Mouse (Mus musculus) embryo, embryonic 11.5 days (tissue): ENCODE data around the gene Stard5.

Source experiments
- DNase-seq: peaks from one replicate; pipeline ENCODE4 v3.0.0-alpha.2; 2012; ENCODE audit warnings: low read depth, low spot score

Gene Stard5

GRCm38 (mm10) chr7:83632682-83633120 is 942 bp downstream of the Stard5 start:
- DNase-seq, result no peak

DNA sequence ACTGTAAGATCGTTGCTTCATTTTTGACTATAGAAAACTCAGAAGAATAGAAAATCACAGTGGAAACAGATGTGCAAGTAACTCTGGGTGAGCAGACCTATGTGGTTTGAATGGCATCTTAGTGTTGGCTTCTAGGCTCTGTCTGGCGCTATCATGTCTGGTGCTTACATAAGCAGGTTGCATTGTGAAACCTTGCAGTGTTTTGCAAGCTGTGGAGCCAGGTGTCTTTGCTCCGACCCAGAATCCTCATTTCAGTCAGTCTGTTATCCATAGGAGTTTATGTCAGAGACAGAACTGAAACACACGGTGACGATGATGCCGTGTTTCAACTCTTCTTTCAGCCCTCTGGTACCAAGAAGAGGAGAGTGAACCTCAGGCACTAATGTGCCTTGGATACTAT is 2.1 kb downstream of the Stard5 start:
- DNase-seq, result no peak

GRCm38 (mm10) chr7:83635726-83636125 is 4.0 kb downstream of the Stard5 start:
- no peak for DNase-seq

- DNase-seq, result no peak
Measured at GRCm38 (mm10) chr7:83636425-83636824, 4.7 kb downstream of the Stard5 start.

GRCm38 (mm10) chr7:83637781-83638583 is 6.2 kb downstream of the Stard5 start:
- DNase-seq, result no peak

- DNase-seq, result no peak
Measured at GRCm38 (mm10) chr7:83639084-83639483, 7.3 kb downstream of the Stard5 start.

DNA sequence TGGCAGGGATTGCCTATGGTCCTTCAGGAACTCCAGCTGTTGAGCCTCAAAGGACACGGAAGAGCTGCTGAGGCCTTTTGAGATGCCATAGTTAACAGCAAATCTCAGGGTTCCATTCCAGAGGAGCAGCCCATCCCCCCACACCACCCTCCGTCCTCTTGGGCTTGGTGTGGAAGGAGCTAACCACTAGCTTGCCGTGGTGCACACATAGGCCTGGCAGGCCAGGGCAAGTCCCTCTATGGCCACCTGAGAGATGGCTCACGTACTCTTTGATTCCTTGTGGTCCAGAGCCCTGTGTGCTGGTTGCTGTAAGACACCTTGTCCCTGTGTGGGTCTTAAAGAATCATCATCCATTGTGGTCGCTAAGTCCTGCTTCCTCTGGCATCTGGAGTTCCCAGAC is 8.8 kb downstream of the Stard5 start:
- DNase-seq, result no peak

DNA sequence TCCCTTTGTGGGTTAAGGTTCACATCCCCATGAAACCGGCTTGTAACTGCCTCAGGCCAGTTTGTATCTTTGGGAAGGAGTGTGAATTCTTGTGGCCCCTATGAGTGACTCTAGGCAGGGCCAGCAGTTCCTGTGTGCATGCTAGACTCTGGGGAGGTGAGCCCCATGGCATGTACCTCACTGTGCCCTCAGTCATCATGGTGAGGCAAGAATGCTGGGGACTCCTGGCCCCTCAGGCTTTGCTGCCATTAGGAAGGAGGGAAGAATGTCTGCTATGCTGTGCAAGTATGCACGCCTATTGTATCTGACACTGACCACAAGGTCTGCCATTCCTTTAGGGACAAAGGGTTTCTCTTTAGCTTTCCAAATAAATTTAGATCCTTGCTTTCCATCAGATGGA is 9.4 kb downstream of the Stard5 start:
- DNase-seq, result no peak

DNA sequence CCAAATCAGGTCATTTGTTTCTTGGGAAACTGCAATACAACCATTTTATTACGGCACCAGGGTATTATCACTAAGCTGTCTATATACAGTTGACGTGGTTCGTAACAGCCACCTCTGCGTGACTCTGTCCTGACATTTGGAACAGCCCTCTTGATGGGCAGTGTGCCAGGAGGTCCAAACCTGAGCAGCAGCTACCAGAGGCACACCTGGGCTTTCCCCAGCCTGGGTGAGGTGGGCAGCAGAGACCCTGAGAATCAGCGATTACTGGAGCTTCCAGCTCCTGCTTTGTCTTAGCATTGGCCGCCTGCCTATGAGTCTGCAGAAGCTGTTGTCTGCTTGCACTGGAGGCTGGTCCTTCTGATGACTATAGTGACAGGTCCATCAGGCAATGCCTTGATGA is 11.8 kb downstream of the Stard5 start:
- DNase-seq, result no peak

GRCm38 (mm10) chr7:83644761-83645160 is 13.0 kb downstream of the Stard5 start:
- DNase-seq, result no peak

GRCm38 (mm10) chr7:83645476-83645875 is 13.7 kb downstream of the Stard5 start:
- DNase-seq, result no peak

DNA sequence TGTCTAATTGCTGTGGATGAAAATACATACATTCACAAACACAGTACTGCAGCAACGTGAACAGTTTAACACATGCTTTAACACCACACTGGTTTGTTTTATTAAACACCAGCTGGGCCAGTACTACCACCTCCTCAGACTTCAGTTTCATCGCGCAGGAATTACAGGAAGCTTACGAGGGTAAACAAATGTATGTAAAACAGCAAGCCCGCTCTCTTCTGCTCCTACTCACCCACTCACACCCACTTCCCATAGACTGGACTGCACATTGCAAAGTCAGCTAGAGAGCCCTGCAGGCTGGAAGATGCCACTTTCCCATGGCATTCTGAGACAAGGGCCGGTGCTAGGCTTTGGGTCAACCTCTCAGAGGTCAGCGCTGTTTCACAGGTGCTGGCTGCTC is 17.0 kb downstream of the Stard5 start:
- no peak for DNase-seq

GRCm38 (mm10) chr7:83650638-83651037 is 18.9 kb downstream of the Stard5 start:
- DNase-seq, result no peak

GRCm38 (mm10) chr7:83652498-83652897 is 20.7 kb downstream of the Stard5 start:
- no peak for DNase-seq

GRCm38 (mm10) chr7:83653605-83654051 is 21.9 kb downstream of the Stard5 start:
- no peak for DNase-seq

DNA sequence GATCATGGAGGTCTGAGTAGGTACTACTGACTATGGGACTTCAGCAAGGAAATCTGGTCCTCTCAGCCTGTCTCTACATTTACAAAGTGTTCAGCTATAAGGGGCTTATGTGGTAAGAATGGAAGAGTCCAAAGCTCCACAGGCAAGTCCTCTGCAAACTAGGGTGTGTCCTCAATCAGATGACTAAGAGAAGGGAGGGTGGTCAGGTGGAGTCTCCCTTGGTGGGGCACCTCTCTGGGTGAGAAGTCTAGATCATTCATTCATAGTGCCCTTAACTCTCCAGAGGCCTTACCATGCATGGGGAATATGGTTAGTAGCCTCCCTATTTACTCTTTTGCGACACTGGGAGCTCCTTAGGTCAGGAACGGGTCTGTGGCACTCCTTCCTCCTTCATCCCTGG is 22.4 kb downstream of the Stard5 start:
- DNase-seq, result no peak

- no peak for DNase-seq
Measured at GRCm38 (mm10) chr7:83654938-83655630, 23.3 kb downstream of the Stard5 start.

DNA sequence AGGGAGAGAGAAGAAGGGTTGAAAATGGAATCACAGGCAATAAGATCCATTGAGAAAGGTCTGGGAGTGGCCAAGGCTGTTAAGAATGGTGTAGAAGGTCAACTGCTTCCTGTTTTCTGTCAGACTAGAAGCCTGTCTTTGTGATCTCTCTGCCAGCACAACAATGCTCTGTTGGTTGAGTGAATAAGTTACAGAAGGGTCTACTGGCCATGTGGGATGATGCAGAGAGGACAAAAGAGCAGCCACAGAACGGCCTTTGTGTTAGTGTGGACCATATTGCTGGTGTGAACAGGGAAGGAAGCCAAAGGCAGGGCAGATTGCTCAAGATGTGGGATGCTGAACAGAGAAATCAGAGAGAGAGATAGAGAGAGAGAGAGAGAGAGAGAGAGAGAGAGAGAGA is 27.0 kb downstream of the Stard5 start:
- DNase-seq, result no peak

DNA sequence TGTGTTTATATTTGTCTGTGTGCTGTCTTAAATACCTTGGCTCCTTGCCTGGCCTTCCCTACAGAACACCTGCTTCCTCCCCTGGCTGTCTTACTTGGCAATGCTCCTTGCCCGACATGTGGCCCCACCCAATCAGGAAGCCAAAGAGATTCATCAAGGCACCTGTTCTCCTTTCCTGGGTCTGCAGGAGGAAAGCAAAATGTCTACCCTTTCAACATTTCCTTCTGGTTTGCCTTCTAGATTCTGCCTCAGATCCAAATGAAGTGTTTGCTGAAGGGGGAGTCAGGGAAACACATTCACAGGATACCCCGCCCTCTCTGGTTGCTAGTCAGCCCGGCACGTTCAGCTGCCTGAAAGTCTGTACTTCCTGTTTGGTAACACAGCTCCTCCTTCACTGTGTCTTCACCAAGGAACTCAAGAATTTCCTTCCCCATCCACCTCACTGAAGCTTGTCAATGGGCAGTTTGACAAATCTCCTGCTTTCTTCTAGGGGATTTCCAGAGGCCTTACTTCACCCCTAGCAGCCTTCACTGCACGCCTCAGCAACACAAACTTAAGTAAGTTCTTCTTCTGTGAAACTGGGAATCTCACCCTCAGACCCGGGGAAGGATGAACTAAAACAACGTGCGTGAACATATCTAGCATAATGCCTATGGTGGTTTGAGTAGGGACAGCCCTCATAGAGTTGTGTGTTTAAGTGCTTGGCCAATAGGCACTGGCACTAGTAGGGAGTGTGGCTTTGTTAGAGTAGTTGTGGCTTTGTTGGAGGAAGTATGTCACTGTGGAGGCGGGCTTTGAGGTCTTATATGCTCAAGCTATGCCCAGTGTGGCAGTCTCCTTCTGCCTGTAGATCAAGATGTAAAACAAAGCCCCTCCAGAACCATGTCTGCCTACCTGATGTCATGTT is 27.7 kb downstream of the Stard5 start:
- DNase-seq, result no peak

- DNase-seq, result no peak
Measured at GRCm38 (mm10) chr7:83660273-83660691, 28.5 kb downstream of the Stard5 start.

- no peak for DNase-seq
Measured at GRCm38 (mm10) chr7:83661031-83661430, 29.3 kb downstream of the Stard5 start.

GRCm38 (mm10) chr7:83661763-83662162 is 30.0 kb downstream of the Stard5 start:
- DNase-seq, result no peak
